Mouse (Mus musculus): Measurements from ENCODE around the gene Setdb1. TPM values are rescaled to one million over a fixed set of nuclear protein-coding genes. Genes with fewer than 3 reads are reported as not detected.

The Setdb1 gene
- total RNA-seq, 2 experiments from 2014 or later = 16.2 to 18.2 TPM

- intact Hi-C loops (cut with DNase I) = no loop called here
- DNase-seq = no peak
Observed at GRCm38 (mm10) chr3:95295321-95296102, 61.5 kb downstream of the Setdb1 start.

- intact Hi-C loops (cut with DNase I) = no loop called here
- DNase-seq = no peak
Observed at GRCm38 (mm10) chr3:95294718-95295117, 62.3 kb downstream of the Setdb1 start.

GRCm38 (mm10) chr3:95294316-95294715 is 62.7 kb downstream of the Setdb1 start:
- intact Hi-C loops (cut with DNase I) = no loop called here
- DNase-seq = no peak

- intact Hi-C loops (cut with DNase I) = no loop called here
- no peak for DNase-seq
Observed at GRCm38 (mm10) chr3:95293537-95293936, 63.5 kb downstream of the Setdb1 start.

GRCm38 (mm10) chr3:95292899-95293298 is 64.1 kb downstream of the Setdb1 start:
- no peak for DNase-seq
- intact Hi-C loops (cut with DNase I) = no loop called here

DNA sequence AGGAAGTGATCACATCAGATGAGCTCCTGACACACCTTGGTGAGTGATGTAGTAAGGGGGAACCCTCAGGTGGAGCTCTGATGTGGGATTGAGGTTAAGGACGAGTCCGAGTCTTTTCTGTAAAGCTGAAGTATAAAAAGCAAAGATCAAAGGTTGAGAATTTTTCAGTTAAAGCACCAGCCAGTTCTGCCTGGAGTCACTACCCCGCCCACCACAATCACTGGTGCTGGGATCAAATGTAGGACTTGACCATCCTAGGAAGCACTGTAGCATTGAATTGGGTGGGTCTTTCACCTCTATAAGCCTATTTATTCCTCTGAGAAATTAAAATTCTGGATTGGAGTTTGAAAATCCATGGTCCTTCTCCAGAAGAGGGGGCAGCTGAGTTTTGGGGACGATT is 66.0 kb downstream of the Setdb1 start:
- intact Hi-C loops (cut with DNase I) = no loop called here
- no peak for DNase-seq

DNA sequence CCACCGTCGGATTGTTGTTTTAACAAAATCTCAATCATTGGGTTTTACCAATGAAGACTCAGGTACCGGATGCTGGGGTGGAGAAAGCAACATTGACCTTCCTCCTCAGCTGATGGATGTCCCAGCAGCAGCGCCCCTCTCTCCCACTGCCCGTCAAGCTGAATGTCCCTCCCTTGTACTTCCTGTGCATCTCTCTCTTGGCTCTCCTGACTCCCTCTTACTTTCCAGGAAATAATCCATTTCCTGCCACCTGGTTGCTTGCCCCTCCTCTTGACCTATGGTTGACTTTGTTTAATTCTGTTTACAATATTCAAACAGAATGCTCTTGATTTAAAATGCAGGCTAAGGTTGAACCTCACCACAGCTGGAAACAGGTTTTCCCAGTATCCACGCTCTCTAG is 66.8 kb downstream of the Setdb1 start:
- intact Hi-C loops (cut with DNase I) = no loop called here
- no peak for DNase-seq

DNA sequence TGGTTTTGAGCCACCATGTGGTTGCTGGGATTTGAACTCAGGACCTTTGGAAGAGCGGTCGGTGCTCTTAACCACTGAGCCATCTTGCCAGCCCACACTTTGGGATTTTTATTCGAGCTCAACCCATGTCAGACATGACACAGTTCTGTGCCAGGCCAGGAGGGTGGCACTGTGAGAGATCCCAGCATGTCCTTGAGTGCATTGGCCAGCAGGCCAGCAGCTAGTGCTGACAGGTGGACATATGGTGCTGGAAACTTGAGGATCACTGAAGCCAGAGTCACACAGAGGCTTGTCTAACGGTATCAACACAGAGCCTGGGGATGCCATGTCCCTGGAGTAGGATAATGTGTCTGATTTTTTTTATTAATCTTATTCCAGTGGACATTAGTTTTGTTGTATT is 67.6 kb downstream of the Setdb1 start:
- no peak for DNase-seq
- intact Hi-C loops (cut with DNase I) = no loop called here

DNA sequence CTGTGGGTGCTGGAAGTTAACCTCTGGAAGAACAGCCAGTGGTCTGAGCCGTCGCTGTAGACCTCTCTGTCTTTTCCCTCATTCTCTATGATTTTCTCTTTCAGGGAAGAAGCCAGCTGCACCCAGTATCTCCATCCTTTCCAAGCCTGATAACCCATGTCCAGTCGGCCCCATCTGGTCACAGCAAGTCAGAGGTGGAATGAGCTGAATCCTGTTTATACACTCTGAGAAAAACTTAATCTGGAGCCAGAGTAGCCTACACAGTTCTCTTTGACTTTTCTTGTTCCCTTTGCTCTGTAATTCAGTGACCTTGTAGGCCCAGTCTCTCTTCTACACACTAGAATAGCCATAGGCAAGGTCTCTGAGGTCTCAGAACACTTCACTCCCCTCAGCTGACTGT is 69.5 kb downstream of the Setdb1 start:
- intact Hi-C loops (cut with DNase I) = no loop called here
- DNase-seq = no peak

DNA sequence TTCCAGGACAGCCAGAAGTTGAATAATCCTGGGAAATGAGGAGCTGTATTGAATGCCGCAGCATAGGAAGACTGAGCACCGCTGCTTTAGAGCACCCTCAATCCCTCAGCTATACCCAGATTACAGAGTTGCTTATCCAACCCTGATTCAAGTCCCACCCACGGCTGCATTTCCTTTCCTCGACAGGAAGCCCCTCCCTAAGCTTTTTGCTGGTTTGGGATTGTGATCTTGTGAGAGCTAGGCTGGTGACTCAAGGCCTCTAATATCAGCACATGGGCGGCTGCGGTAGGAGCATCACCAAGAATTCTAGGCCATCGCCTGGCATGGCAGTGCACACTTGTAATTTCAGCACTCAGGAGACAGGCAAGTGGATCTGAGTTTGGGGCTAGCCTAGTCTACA is 70.5 kb downstream of the Setdb1 start:
- intact Hi-C loops (cut with DNase I) = no loop called here
- DNase-seq = no peak

- DNase-seq = no peak
- intact Hi-C loops (cut with DNase I) = no loop called here
Observed at GRCm38 (mm10) chr3:95286011-95286410, 71.0 kb downstream of the Setdb1 start.

DNA sequence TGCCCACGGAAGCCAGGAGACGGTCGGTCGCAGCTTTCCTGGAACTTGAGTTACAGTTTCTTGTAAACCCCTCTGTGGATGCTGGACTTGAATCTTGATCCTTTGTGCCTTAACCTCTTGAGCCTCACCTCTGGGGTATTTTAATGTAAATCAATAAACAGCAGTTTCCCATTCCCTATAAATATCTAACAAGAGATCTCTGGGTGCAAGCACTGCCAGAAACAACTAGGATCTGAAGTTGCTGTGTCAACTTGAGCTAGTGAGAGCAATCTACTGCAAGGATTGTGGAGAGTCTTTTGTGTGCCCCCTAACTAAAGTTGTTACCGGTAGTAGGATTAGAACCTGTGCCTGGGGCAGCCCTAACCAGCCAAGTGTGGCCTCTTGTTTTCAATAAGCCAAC is 71.6 kb downstream of the Setdb1 start:
- no peak for DNase-seq
- intact Hi-C loops (cut with DNase I) = no loop called here

DNA sequence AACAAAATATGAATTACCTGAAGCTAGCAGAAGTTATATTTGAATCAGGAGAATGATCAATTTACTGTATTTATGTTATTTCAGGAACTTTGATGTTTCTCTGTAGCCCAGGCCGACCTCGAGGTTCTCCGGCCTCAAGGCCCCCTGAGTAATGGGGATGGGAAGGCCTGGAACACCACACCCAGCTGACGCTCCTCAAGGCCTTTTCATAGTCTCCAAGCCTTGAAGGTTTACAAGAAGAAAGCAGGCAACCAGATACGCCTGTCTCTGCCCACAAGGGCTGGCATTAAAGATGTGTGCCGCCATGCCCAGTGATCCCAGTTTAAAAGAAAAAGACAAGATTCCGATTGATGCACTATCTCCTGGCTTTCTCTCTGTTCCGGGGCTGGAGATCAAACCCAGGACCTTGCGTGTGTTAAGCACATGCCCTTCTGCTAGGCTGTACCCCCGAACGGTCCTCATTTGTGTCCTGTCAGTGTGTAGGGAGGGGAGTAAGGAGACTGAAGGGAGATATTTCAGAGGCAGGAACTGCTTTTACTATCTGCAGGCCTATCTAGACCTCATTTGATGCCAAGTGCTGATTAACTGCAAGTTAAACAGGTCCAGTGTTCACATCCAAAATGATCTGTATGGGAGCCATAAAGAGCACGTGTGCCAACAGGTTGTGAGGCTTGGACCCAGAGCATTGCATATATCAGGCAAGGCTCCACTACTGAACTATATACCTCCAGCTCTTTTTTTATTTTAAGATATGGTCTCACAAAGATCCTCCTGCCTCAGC is 72.3 kb downstream of the Setdb1 start:
- DNase-seq = no peak
- intact Hi-C loops (cut with DNase I) = no loop called here

DNA sequence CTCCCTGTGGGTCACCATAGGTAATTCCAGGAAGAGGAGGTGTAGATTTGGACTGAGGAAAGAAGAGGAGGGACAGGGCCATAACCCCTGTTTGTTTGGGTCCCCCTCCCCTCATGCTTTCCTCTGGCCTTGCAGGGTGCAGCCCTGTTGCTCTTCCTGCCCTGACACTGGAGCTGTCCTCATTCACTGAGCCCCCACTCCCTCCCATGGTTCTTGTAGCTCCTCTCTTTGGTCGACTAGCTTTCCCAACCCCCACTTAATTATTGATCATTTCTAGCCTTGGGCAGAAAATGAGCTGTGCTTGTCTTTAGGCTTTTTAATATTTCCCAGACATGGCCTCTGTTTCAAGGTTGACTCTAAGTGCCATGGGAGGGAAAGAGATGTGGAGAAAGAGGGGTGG is 72.9 kb downstream of the Setdb1 start:
- intact Hi-C loops (cut with DNase I) = no loop called here
- DNase-seq = no peak

GRCm38 (mm10) chr3:95283589-95283941 is 73.4 kb downstream of the Setdb1 start:
- no peak for DNase-seq

GRCm38 (mm10) chr3:95282865-95283588 is 74.0 kb downstream of the Setdb1 start:
- DNase-seq = peak; percentile 89 to 92
- intact Hi-C loops (cut with DNase I) = loop anchor here (2.0 kb wide), 1 partner anchor 32 kb away; the partner anchor contains the start of gene Cers2

More at GRCm38 (mm10) chr3:95283589-95283941, 73.4 kb downstream of the Setdb1 start:
- intact Hi-C loops (cut with DNase I) = loop anchor here (2.0 kb wide), 1 partner anchor 31 kb away; the partner anchor contains the start of gene Cers2

- DNase-seq = peak; percentile 61 to 67
- intact Hi-C loops (cut with DNase I) = loop anchor here (2.0 kb wide), 1 partner anchor 32 kb away; the partner anchor contains the start of gene Cers2
Observed at GRCm38 (mm10) chr3:95282381-95282864, 74.6 kb downstream of the Setdb1 start.

- intact Hi-C loops (cut with DNase I) = loop anchor here (2.0 kb wide), 1 partner anchor 33 kb away; the partner anchor contains the start of gene Cers2
- DNase-seq = peak; percentile 99
Observed at GRCm38 (mm10) chr3:95281216-95282126, 75.5 kb downstream of the Setdb1 start, which contains the start of the genes Mindy1 and Prune1. Gene Mindy1, plus strand, starts transcription at chr3:95281345. Gene Prune1, minus strand, starts transcription at chr3:95282076.

GRCm38 (mm10) chr3:95280747-95281146 is 76.3 kb downstream of the Setdb1 start:
- intact Hi-C loops (cut with DNase I) = no loop called here
- peak; percentile 36 to 47 for DNase-seq

GRCm38 (mm10) chr3:95277149-95277551 is 79.9 kb downstream of the Setdb1 start:
- DNase-seq = peak; percentile 49 to 59
- intact Hi-C loops (cut with DNase I) = no loop called here

All from heart, postnatal 10 days (tissue).